Mouse (Mus musculus) central nervous system, embryonic 18 days (tissue): ENCODE measurements around the gene Kmt2c. TPM values are rescaled to one million over a fixed set of nuclear protein-coding genes. Genes with fewer than 3 reads are reported as not detected.

Experiments used
- polyA plus RNA-seq: library from polyadenylated mRNA; depleted of rRNA; stranded (reverse); fragments of >200 nt; gene quantifications from 2 replicates; pipeline ENCODE4 v1.2.3, GENCODE M21; 2012; rRNA removed

The Kmt2c gene
- 46.0 and 49.9 TPM in 2 replicates for polyA plus RNA-seq

GRCm38 (mm10) chr5:25498346-25498820 lies at the start of gene Kmt2c:
TSS of gene Kmt2c (minus strand) at chr5:25498783.

GRCm38 (mm10) chr5:25515767-25516166 lies 17.2 kb upstream of the Kmt2c start, which contains the start of gene Cct8l1:
TSS of gene Cct8l1 (plus strand) at chr5:25516067.

DNA sequence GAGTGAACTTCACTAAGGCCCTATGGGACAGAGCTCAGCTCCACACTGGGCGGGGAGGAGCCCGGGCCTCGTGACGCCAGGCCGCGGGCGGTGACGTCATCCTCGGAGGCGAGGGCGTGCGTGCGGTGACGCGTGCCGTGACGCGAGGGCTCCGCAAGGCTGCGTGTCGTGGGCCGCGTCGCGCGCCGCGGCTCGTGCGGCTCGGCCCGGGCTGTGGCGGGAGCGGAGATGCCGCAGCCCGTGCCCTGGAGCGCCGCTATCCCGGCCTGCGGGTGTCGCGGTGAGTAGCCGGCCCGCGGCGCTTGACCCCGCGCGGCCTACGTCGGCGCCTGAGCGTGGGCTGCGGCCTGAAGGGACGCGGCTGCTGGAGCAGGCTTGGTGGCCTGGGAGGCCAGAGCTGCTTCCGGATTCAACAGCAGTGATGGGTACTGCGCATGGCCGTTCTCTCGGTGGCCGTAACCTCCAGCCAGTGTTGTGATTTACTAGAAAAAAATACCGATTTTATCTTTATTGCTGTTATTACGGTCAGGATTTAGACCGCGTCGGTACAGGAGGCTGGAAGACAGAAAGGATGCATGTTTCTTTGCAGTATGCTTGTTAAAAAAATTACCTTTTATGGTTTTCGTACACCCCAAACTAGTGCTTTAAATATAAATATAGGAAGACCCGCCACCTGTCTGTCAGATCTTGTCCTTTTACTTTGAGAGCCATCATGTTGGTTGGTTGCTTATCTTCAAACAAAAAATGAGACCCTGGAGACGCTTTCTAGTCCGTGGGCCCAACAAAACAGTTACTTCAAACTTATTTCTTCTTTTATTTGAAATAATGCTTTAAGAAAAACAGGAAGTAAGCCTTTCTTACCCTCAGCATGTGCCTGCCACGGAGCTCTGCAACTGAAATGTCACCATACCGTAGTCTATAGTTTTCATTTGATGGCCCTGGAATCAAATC lies 275.6 kb downstream of the Kmt2c start, which contains the start of gene E130116L18Rik:
Gene E130116L18Rik (minus strand): TSS at position 402 of the 951 bp plus-strand sequence.

Other genes starting within 250 kb of the Kmt2c start
- gene Cct8l1, start 17.3 kb upstream of the Kmt2c start, polyA plus RNA-seq = 0.04 and 0.13 TPM in 2 replicates
- 7.8 and 8.5 TPM in 2 replicates for gene Xrcc2, start 207.0 kb upstream of the Kmt2c start, polyA plus RNA-seq